Mouse (Mus musculus): ENCODE measurements around the gene Metrnl. TPM values are rescaled to one million over a fixed set of nuclear protein-coding genes. Genes with fewer than 3 reads are reported as not detected.

The Metrnl gene
- polyA plus RNA-seq, 1 experiment from 2014 or later: 21.5 TPM

GRCm38 (mm10) chr11:121676836-121677235 lies 24.5 kb upstream of the Metrnl start:
- H3K9ac ChIP-seq (replicated peaks; ENCODE audit: low read depth, low read length): no peak overlapping the region
- H3K27me3 ChIP-seq (ENCODE audit: control insufficient read depth, insufficient read depth, low read length): no peaks in the 10 kb centered on the region
- no peak overlapping the region for H3K4me2 ChIP-seq (ENCODE audit: low read depth, low read length)
- H3K27ac ChIP-seq (ENCODE audit: low read depth, low read length): no peak overlapping the region
- no peaks in the 10 kb centered on the region for H3K36me3 ChIP-seq (ENCODE audit: control insufficient read depth, insufficient read depth, low read length)
- H3K4me3 ChIP-seq (ENCODE audit: low read depth, low read length): no peak overlapping the region
- no peak for ATAC-seq (ENCODE audit: low read depth)
- no peaks in the 10 kb centered on the region for H3K9me3 ChIP-seq (ENCODE audit: control insufficient read depth, low read length)
- 90% methylated on average over 2 of the region's 2 CpGs for WGBS
- H3K4me1 ChIP-seq (ENCODE audit: control insufficient read depth, insufficient read depth, low read length): 0 out of 2 replicates have a peak, but pooled peaks cover 3% of the 10 kb centered on the region

GRCm38 (mm10) chr11:121679581-121679980 lies 21.8 kb upstream of the Metrnl start:
- 65% methylated on average over 2 of the region's 2 CpGs for WGBS
- no peak overlapping the region for H3K4me3 ChIP-seq (ENCODE audit: low read depth, low read length)
- H3K4me2 ChIP-seq (ENCODE audit: low read depth, low read length): no peak overlapping the region
- no peak for ATAC-seq (ENCODE audit: low read depth)
- no peak overlapping the region for H3K27ac ChIP-seq (ENCODE audit: low read depth, low read length)
- no peak overlapping the region for H3K9ac ChIP-seq (replicated peaks; ENCODE audit: low read depth, low read length)
- no peaks in the 10 kb centered on the region for H3K4me1 ChIP-seq (ENCODE audit: control insufficient read depth, insufficient read depth, low read length)
- H3K27me3 ChIP-seq (ENCODE audit: control insufficient read depth, insufficient read depth, low read length): no peaks in the 10 kb centered on the region
- no peaks in the 10 kb centered on the region for H3K36me3 ChIP-seq (ENCODE audit: control insufficient read depth, insufficient read depth, low read length)
- H3K9me3 ChIP-seq (ENCODE audit: control insufficient read depth, low read length): no peaks in the 10 kb centered on the region

GRCm38 (mm10) chr11:121680750-121681149 lies 20.6 kb upstream of the Metrnl start:
- Histone ChIP-seq H3K4me2 (ENCODE audit: low read depth, low read length) (no peak overlapping the region), H3K36me3 (ENCODE audit: control insufficient read depth, insufficient read depth, low read length) (no peaks in the 10 kb centered on the region), H3K9me3 (ENCODE audit: control insufficient read depth, low read length) (no peaks in the 10 kb centered on the region), H3K9ac (replicated peaks; ENCODE audit: low read depth, low read length) (no peak overlapping the region), H3K27ac (ENCODE audit: low read depth, low read length) (no peak overlapping the region), H3K4me3 (ENCODE audit: low read depth, low read length) (no peak overlapping the region), H3K27me3 (ENCODE audit: control insufficient read depth, insufficient read depth, low read length) (no peaks in the 10 kb centered on the region), H3K4me1 (ENCODE audit: control insufficient read depth, insufficient read depth, low read length) (no peaks in the 10 kb centered on the region)
- no peak for ATAC-seq (ENCODE audit: low read depth)
- WGBS: 72% methylated on average over 5 of the region's 5 CpGs

GRCm38 (mm10) chr11:121683243-121683642 lies 18.1 kb upstream of the Metrnl start:
- ATAC-seq (ENCODE audit: low read depth): no peak
- Histone ChIP-seq H3K27ac (ENCODE audit: low read depth, low read length) (no peak overlapping the region), H3K4me3 (ENCODE audit: low read depth, low read length) (no peak overlapping the region)

GRCm38 (mm10) chr11:121685491-121686001 lies 15.8 kb upstream of the Metrnl start:
- Histone ChIP-seq H3K9ac (replicated peaks; ENCODE audit: low read depth, low read length) (no peak overlapping the region), H3K4me3 (ENCODE audit: low read depth, low read length) (no peak overlapping the region)
- WGBS: 77% methylated on average over 6 of the region's 6 CpGs

More at GRCm38 (mm10) chr11:121683243-121683642, 18.1 kb upstream of the Metrnl start:
- Histone ChIP-seq H3K4me2 (ENCODE audit: low read depth, low read length) (no peak overlapping the region), H3K27me3 (ENCODE audit: control insufficient read depth, insufficient read depth, low read length) (no peaks in the 10 kb centered on the region), H3K36me3 (ENCODE audit: control insufficient read depth, insufficient read depth, low read length) (no peaks in the 10 kb centered on the region), H3K9ac (replicated peaks; ENCODE audit: low read depth, low read length) (no peak overlapping the region), H3K4me1 (ENCODE audit: control insufficient read depth, insufficient read depth, low read length) (no peaks in the 10 kb centered on the region), H3K9me3 (ENCODE audit: control insufficient read depth, low read length) (no peaks in the 10 kb centered on the region)
- WGBS: 70% methylated on average over 3 of the region's 3 CpGs

GRCm38 (mm10) chr11:121686091-121686490 lies 15.3 kb upstream of the Metrnl start:
- Histone ChIP-seq H3K4me2 (ENCODE audit: low read depth, low read length) (no peak overlapping the region), H3K9ac (replicated peaks; ENCODE audit: low read depth, low read length) (no peak overlapping the region), H3K4me3 (ENCODE audit: low read depth, low read length) (no peak overlapping the region), H3K9me3 (ENCODE audit: control insufficient read depth, low read length) (no peaks in the 10 kb centered on the region), H3K27me3 (ENCODE audit: control insufficient read depth, insufficient read depth, low read length) (no peaks in the 10 kb centered on the region), H3K27ac (ENCODE audit: low read depth, low read length) (no peak overlapping the region), H3K4me1 (ENCODE audit: control insufficient read depth, insufficient read depth, low read length) (no peaks in the 10 kb centered on the region), H3K36me3 (ENCODE audit: control insufficient read depth, insufficient read depth, low read length) (no peaks in the 10 kb centered on the region)
- 82% methylated on average over 4 of the region's 4 CpGs for WGBS
- no peak for ATAC-seq (ENCODE audit: low read depth)

More at GRCm38 (mm10) chr11:121685491-121686001, 15.8 kb upstream of the Metrnl start:
- no peaks in the 10 kb centered on the region for H3K4me1 ChIP-seq (ENCODE audit: control insufficient read depth, insufficient read depth, low read length)
- no peak overlapping the region for H3K4me2 ChIP-seq (ENCODE audit: low read depth, low read length)
- ATAC-seq (ENCODE audit: low read depth): no peak
- no peaks in the 10 kb centered on the region for H3K27me3 ChIP-seq (ENCODE audit: control insufficient read depth, insufficient read depth, low read length)
- H3K36me3 ChIP-seq (ENCODE audit: control insufficient read depth, insufficient read depth, low read length): no peaks in the 10 kb centered on the region
- no peak overlapping the region for H3K27ac ChIP-seq (ENCODE audit: low read depth, low read length)
- no peaks in the 10 kb centered on the region for H3K9me3 ChIP-seq (ENCODE audit: control insufficient read depth, low read length)

GRCm38 (mm10) chr11:121686674-121687073 lies 14.7 kb upstream of the Metrnl start:
- 73% methylated on average over 5 of the region's 5 CpGs for WGBS
- H3K36me3 ChIP-seq (ENCODE audit: control insufficient read depth, insufficient read depth, low read length): no peaks in the 10 kb centered on the region
- no peaks in the 10 kb centered on the region for H3K27me3 ChIP-seq (ENCODE audit: control insufficient read depth, insufficient read depth, low read length)

GRCm38 (mm10) chr11:121688024-121688423 lies 13.3 kb upstream of the Metrnl start:
- Histone ChIP-seq H3K4me3 (ENCODE audit: low read depth, low read length) (no peak overlapping the region), H3K36me3 (ENCODE audit: control insufficient read depth, insufficient read depth, low read length) (no peaks in the 10 kb centered on the region), H3K27ac (ENCODE audit: low read depth, low read length) (no peak overlapping the region), H3K9me3 (ENCODE audit: control insufficient read depth, low read length) (no peaks in the 10 kb centered on the region), H3K4me2 (ENCODE audit: low read depth, low read length) (no peak overlapping the region), H3K4me1 (ENCODE audit: control insufficient read depth, insufficient read depth, low read length) (no peaks in the 10 kb centered on the region), H3K27me3 (ENCODE audit: control insufficient read depth, insufficient read depth, low read length) (no peaks in the 10 kb centered on the region), H3K9ac (replicated peaks; ENCODE audit: low read depth, low read length) (no peak overlapping the region)
- ATAC-seq (ENCODE audit: low read depth): no peak
- 91% methylated on average over 2 of the region's 2 CpGs for WGBS

More at GRCm38 (mm10) chr11:121686674-121687073, 14.7 kb upstream of the Metrnl start:
- H3K4me3 ChIP-seq (ENCODE audit: low read depth, low read length): no peak overlapping the region
- H3K4me2 ChIP-seq (ENCODE audit: low read depth, low read length): no peak overlapping the region
- H3K27ac ChIP-seq (ENCODE audit: low read depth, low read length): no peak overlapping the region
- no peak overlapping the region for H3K9ac ChIP-seq (replicated peaks; ENCODE audit: low read depth, low read length)
- H3K9me3 ChIP-seq (ENCODE audit: control insufficient read depth, low read length): no peaks in the 10 kb centered on the region
- ATAC-seq (ENCODE audit: low read depth): no peak
- no peaks in the 10 kb centered on the region for H3K4me1 ChIP-seq (ENCODE audit: control insufficient read depth, insufficient read depth, low read length)

- H3K9ac ChIP-seq (replicated peaks; ENCODE audit: low read depth, low read length): no peak overlapping the region
- no peaks in the 10 kb centered on the region for H3K4me1 ChIP-seq (ENCODE audit: control insufficient read depth, insufficient read depth, low read length)
- no peaks in the 10 kb centered on the region for H3K27me3 ChIP-seq (ENCODE audit: control insufficient read depth, insufficient read depth, low read length)
- no peak overlapping the region for H3K27ac ChIP-seq (ENCODE audit: low read depth, low read length)
- H3K4me2 ChIP-seq (ENCODE audit: low read depth, low read length): no peak overlapping the region
- no peaks in the 10 kb centered on the region for H3K36me3 ChIP-seq (ENCODE audit: control insufficient read depth, insufficient read depth, low read length)
- no peaks in the 10 kb centered on the region for H3K9me3 ChIP-seq (ENCODE audit: control insufficient read depth, low read length)
- no peak overlapping the region for H3K4me3 ChIP-seq (ENCODE audit: low read depth, low read length)
- 78% methylated on average over 5 of the region's 5 CpGs for WGBS
- ATAC-seq (ENCODE audit: low read depth): no peak
Observed at GRCm38 (mm10) chr11:121695304-121696064, 5.9 kb upstream of the Metrnl start.
